Mouse (Mus musculus) lung, postnatal 0 days (tissue): ENCODE results near the gene Borcs7. TPM values are rescaled to one million over a fixed set of nuclear protein-coding genes. Genes with fewer than 3 reads are reported as not detected.

Source experiments
- ATAC-seq: fragments of 200-750 bp; cut with Nextera tagmentation; 2 replicates; pipeline ENCODE4 v1.8.0; 2017; ENCODE audit warnings: moderate library complexity
- DNase-seq: peaks from one replicate; pipeline ENCODE4 v3.0.0-alpha.2; 2016; ENCODE audit warnings: low spot score
- H3K27ac ChIP-seq: fragments of 300-500 bp; sonication (generic); 2 replicates; pipeline ENCODE4 v1.5.1; 2014; ENCODE audit warnings: antibody characterized with exemption, mild to moderate bottlenecking, low read length, mixed read lengths
- H3K27me3 ChIP-seq: fragments of 300-500 bp; sonication (generic); replicated peaks from 2 replicates; pipeline ENCODE4 v1.6.1; 2014; ENCODE audit warnings: low read length, mixed read lengths; ENCODE audit not compliant: insufficient read depth
- H3K36me3 ChIP-seq: fragments of 300-500 bp; sonication (generic); 2 replicates; pipeline ENCODE4 v1.6.1; 2014; ENCODE audit warnings: low read length, mixed read lengths; ENCODE audit not compliant: insufficient read depth
- H3K4me1 ChIP-seq: fragments of 300-500 bp; sonication (generic); 2 replicates; pipeline ENCODE4 v1.6.1; 2014; ENCODE audit warnings: antibody characterized with exemption, low read depth, low read length, mixed read lengths; ENCODE audit not compliant: insufficient read depth
- H3K4me2 ChIP-seq: fragments of 300-500 bp; sonication (generic); replicated peaks from 2 replicates; pipeline ENCODE4 v1.6.1; 2014; ENCODE audit warnings: low read depth, mild to moderate bottlenecking, low read length, moderate library complexity, mixed read lengths
- H3K4me3 ChIP-seq: fragments of 300-500 bp; sonication (generic); 2 replicates; pipeline ENCODE4 v1.5.1; 2014; ENCODE audit warnings: low read depth, low read length
- H3K9ac ChIP-seq: fragments of 300-500 bp; sonication (generic); replicated peaks from 2 replicates; pipeline ENCODE4 v1.6.1; 2014; ENCODE audit warnings: low read depth, mild to moderate bottlenecking
- H3K9me3 ChIP-seq: fragments of 300-500 bp; sonication (generic); 2 replicates; pipeline ENCODE4 v1.6.1; 2016; ENCODE audit warnings: low read length, mixed read lengths
- CTCF ChIP-seq: IDR thresholded peaks from 2 replicates; pipeline ENCODE4 v1.5.1; 2016; ENCODE audit warnings: antibody characterized with exemption, mild to moderate bottlenecking
- EP300 ChIP-seq: IDR thresholded peaks from 2 replicates; pipeline ENCODE4 v1.6.1; 2016; ENCODE audit warnings: antibody characterized with exemption, mild to moderate bottlenecking, control low read depth
- WGBS: fragments of 180-500 bp; shearing (Covaris S2); extraction: QIAGEN DNeasy Blood & Tissue Kit; methylation state at CpG from one replicate; pipeline ENCODE4 v1.1.7; 2014; 5-methylcytosine and 5-hydroxymethylcytosine counted together
- polyA plus RNA-seq: library from polyadenylated mRNA; unstranded; fragments of >200 nt; fragmentation: Nextera tagmentation; extraction: Ambion mirVana; gene quantifications from 2 replicates; pipeline ENCODE4 v1.2.1, GENCODE M21; 2015

Borcs7 gene
- polyA plus RNA-seq, 1 experiment from 2014 or later: 14.3 TPM

- Histone ChIP-seq H3K27ac (no peak overlapping the region), H3K27me3 (no peaks in the 10 kb centered on the region), H3K9me3 (no peaks in the 10 kb centered on the region), H3K4me2 (no peak overlapping the region), H3K4me3 (no peak overlapping the region), H3K9ac (no peak overlapping the region), H3K4me1 (no peaks in the 10 kb centered on the region), H3K36me3 (no peaks in the 10 kb centered on the region)
- ATAC-seq: no peak
- DNase-seq: no peak
- WGBS: 55% methylated on average over 5 of the region's 5 CpGs
- TF ChIP-seq CTCF (no peak), EP300 (no peak)
These were observed 19.9 kb upstream of the Borcs7 start for GRCm38 (mm10) chr19:46669802-46670201.

GRCm38 (mm10) chr19:46670691-46671090, 19.0 kb upstream of the Borcs7 start:
- Histone ChIP-seq H3K9ac (no peak overlapping the region), H3K36me3 (no peaks in the 10 kb centered on the region), H3K27ac (no peak overlapping the region), H3K4me1 (no peaks in the 10 kb centered on the region), H3K4me3 (no peak overlapping the region), H3K9me3 (no peaks in the 10 kb centered on the region), H3K4me2 (no peak overlapping the region), H3K27me3 (no peaks in the 10 kb centered on the region)
- ATAC-seq (peak; percentile 80), DNase-seq (peak; percentile 77)
- 24% methylated on average over 13 of the region's 13 CpGs for WGBS
- TF ChIP-seq EP300: no peak
- peak; percentile 90 for TF ChIP-seq CTCF

GRCm38 (mm10) chr19:46672766-46673418, 16.8 kb upstream of the Borcs7 start, which contains the start of gene Cyp17a1:
Gene Cyp17a1 (minus strand): TSS chr19:46673172.
- TF ChIP-seq EP300 (no peak), CTCF (no peak)
- H3K4me1 ChIP-seq: no peaks in the 10 kb centered on the region
- no peak within 1 kb of the TSS for H3K4me3 ChIP-seq
- H3K27me3 ChIP-seq: no peaks in the 10 kb centered on the region
- H3K4me2 ChIP-seq: no peak within 1 kb of the TSS
- 32% methylated on average over 5 of the region's 5 CpGs for WGBS
- H3K27ac ChIP-seq: no peak within 1 kb of the TSS
- H3K36me3 ChIP-seq: no peaks in the 10 kb centered on the region
- H3K9ac ChIP-seq: no peak within 1 kb of the TSS
- DNase-seq (no peak), ATAC-seq (no peak)
- no peaks in the 10 kb centered on the region for H3K9me3 ChIP-seq

GRCm38 (mm10) chr19:46675641-46676040, 14.1 kb upstream of the Borcs7 start:
- no peak overlapping the region for H3K4me3 ChIP-seq
- DNase-seq: no peak
- no peak overlapping the region for H3K4me2 ChIP-seq
- H3K27me3 ChIP-seq: no peaks in the 10 kb centered on the region
- no peak for ATAC-seq
- WGBS: 81% methylated on average over 3 of the region's 3 CpGs
- TF ChIP-seq CTCF (no peak), EP300 (no peak)
- no peaks in the 10 kb centered on the region for H3K4me1 ChIP-seq
- no peaks in the 10 kb centered on the region for H3K36me3 ChIP-seq
- H3K9me3 ChIP-seq: no peaks in the 10 kb centered on the region
- H3K27ac ChIP-seq: no peak overlapping the region
- no peak overlapping the region for H3K9ac ChIP-seq

- Histone ChIP-seq H3K27me3 (no peaks in the 10 kb centered on the region), H3K4me1 (no peaks in the 10 kb centered on the region), H3K9ac (no peak overlapping the region), H3K9me3 (no peaks in the 10 kb centered on the region), H3K4me3 (no peak overlapping the region), H3K36me3 (no peaks in the 10 kb centered on the region), H3K27ac (no peak overlapping the region), H3K4me2 (no peak overlapping the region)
- DNase-seq (no peak), ATAC-seq (no peak)
- 54% methylated on average over 12 of the region's 12 CpGs for WGBS
- TF ChIP-seq EP300 (no peak), CTCF (no peak)
These were observed 9.9 kb upstream of the Borcs7 start for GRCm38 (mm10) chr19:46679720-46680383.

GRCm38 (mm10) chr19:46690387-46690786, 681 bp downstream of the Borcs7 start:
- peak overlapping the region; percentile 62 for H3K4me3 ChIP-seq
- H3K27me3 ChIP-seq: no peaks in the 10 kb centered on the region
- ATAC-seq: no peak
- DNase-seq: no peak
- TF ChIP-seq EP300 (no peak), CTCF (no peak)
- no peak overlapping the region for H3K9ac ChIP-seq
- no peak overlapping the region for H3K27ac ChIP-seq
- H3K4me2 ChIP-seq: peak overlapping the region; percentile 44
- WGBS: 72% methylated on average over 11 of the region's 11 CpGs
- no peaks in the 10 kb centered on the region for H3K9me3 ChIP-seq
- H3K36me3 ChIP-seq: no peaks in the 10 kb centered on the region
- no peaks in the 10 kb centered on the region for H3K4me1 ChIP-seq
